Mouse (Mus musculus): ENCODE results near the gene Hsd3b4.
"Not testable (repeated sequence)": the region's sequence is repeated elsewhere in the genome, so short reads cannot be mapped to it uniquely, and the experiment has no call there.

DNA sequence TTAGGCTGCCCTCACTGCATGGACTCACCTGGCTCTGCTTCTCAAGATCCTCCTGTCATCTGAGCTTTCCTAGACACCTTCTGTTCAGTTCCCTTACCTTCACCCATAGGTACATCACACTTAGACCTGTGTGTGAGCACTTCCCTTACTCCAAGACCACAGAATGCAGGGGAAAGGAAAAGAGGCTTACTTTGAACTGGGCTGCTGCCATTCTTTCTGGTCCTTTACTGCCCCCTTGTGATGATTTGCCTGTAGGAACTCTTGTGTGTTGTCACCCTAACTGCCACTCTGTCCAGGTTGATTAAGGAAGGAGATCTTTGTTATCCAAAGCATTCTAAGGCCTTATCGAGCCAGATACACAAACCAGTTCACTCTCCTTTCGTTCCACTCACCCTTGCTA lies 13.6 kb downstream of the Hsd3b4 start:
- TF ChIP-seq POLR2A (IDR thresholded peaks at IDR 0.05; ENCODE audit: control insufficient read depth, low read depth, low read length); CTCF (IDR thresholded peaks at IDR 0.05; ENCODE audit: control insufficient read depth, insufficient read depth, insufficient replicate concordance, low read depth, low read length): not testable (repeated sequence)
